Mouse (Mus musculus) myocyte (in vitro differentiated cells): Measurements from ENCODE around the gene Ttbk1. TPM values are rescaled to one million over a fixed set of nuclear protein-coding genes. Genes with fewer than 3 reads are reported as not detected.

Experiments
- H3K27me3 ChIP-seq: one replicate; pipeline ENCODE4 v1.6.1; 2011; ENCODE audit not compliant: control insufficient read depth, insufficient read depth, insufficient read length
- H3K36me3 ChIP-seq: one replicate; pipeline ENCODE4 v1.6.1; 2011; ENCODE audit not compliant: control insufficient read depth, insufficient read depth
- H3K4me2 ChIP-seq: one replicate; pipeline ENCODE4 v1.6.1; 2011; ENCODE audit warnings: low read depth, control low read depth
- H3K4me3 ChIP-seq: one replicate; pipeline ENCODE4 v1.5.1; 2011; ENCODE audit warnings: mild to moderate bottlenecking, control low read depth, moderate library complexity
- H3K79me2 ChIP-seq: one replicate; pipeline ENCODE4 v1.6.1; 2011; ENCODE audit not compliant: control insufficient read depth, insufficient read depth
- H3ac ChIP-seq: one replicate; pipeline ENCODE4 v1.6.1; 2011; ENCODE audit not compliant: control insufficient read depth, insufficient read length
- CEBPB ChIP-seq: IDR thresholded peaks from 2 replicates; pipeline ENCODE4 v1.6.1; 2011; ENCODE audit warnings: mild to moderate bottlenecking, moderate library complexity; ENCODE audit not compliant: poor library complexity, insufficient read depth, severe bottlenecking
- E2F4 ChIP-seq: IDR thresholded peaks from one replicate; pipeline ENCODE4 v1.6.1; 2011; ENCODE audit warnings: mild to moderate bottlenecking, control low read depth, moderate library complexity; ENCODE audit not compliant: insufficient read depth
- MAX ChIP-seq: IDR thresholded peaks from one replicate; pipeline ENCODE4 v1.6.1; 2011; ENCODE audit warnings: low read depth, mild to moderate bottlenecking, control low read depth
- MYOD1 ChIP-seq, 3 experiments: IDR thresholded peaks; one replicate each; pipeline ENCODE4 v1.6.1; 2011; ENCODE audit warnings: control low read depth in 2 of 3, low read depth in 2 of 3, mild to moderate bottlenecking in 2 of 3, moderate library complexity in 1 of 3; ENCODE audit not compliant: insufficient read length in 2 of 3, control insufficient read depth in 1 of 3
- MYOG ChIP-seq, 3 experiments: IDR thresholded peaks; one replicate each; pipeline ENCODE4 v1.6.1; 2011; ENCODE audit warnings: control low read depth in 2 of 3, low read depth in 2 of 3, mild to moderate bottlenecking in 2 of 3; ENCODE audit not compliant: insufficient read length in 2 of 3, control insufficient read depth in 1 of 3, insufficient read depth in 1 of 3
- POLR2A ChIP-seq: IDR thresholded peaks from one replicate; pipeline ENCODE4 v1.6.1; 2011; ENCODE audit warnings: low read depth, mild to moderate bottlenecking, control low read depth, moderate library complexity; ENCODE audit not compliant: insufficient read length
- POLR2AphosphoS2 ChIP-seq: IDR thresholded peaks from one replicate; pipeline ENCODE4 v1.6.1; 2011; ENCODE audit warnings: low read depth, control low read depth; ENCODE audit not compliant: insufficient read length
- REST ChIP-seq: IDR thresholded peaks from one replicate; pipeline ENCODE4 v1.6.1; 2011; ENCODE audit warnings: mild to moderate bottlenecking, control low read depth, moderate library complexity; ENCODE audit not compliant: insufficient read depth, insufficient read length
- SRF ChIP-seq: IDR thresholded peaks from one replicate; pipeline ENCODE4 v1.6.1; 2011; ENCODE audit warnings: low read depth; ENCODE audit not compliant: control insufficient read depth, insufficient read length
- TCF12 ChIP-seq: IDR thresholded peaks from one replicate; pipeline ENCODE4 v1.6.1; 2011; ENCODE audit warnings: mild to moderate bottlenecking, control low read depth; ENCODE audit not compliant: poor library complexity, insufficient read depth, severe bottlenecking
- TCF3 ChIP-seq: IDR thresholded peaks from one replicate; pipeline ENCODE4 v1.6.1; 2011; ENCODE audit warnings: low read depth, control low read depth; ENCODE audit not compliant: insufficient read length
- USF1 ChIP-seq: IDR thresholded peaks from one replicate; pipeline ENCODE4 v1.6.1; 2011; ENCODE audit warnings: low read depth, mild to moderate bottlenecking, control low read depth, moderate library complexity
- polyA plus RNA-seq: library from polyadenylated mRNA; unstranded; fragments of >200 nt; fragmentation: generic; extraction: Trizol; gene quantifications from one replicate; pipeline ENCODE4 v1.2.1, GENCODE M21; 2012; ENCODE audit warnings: missing spikeins

Gene Ttbk1
- polyA plus RNA-seq, 1 experiment = not detected

- no peak for TF ChIP-seq TCF12
- peak in 1 of 3 experiments; percentile 41 for TF ChIP-seq MYOG (IDR thresholded peaks at IDR 0.05; ENCODE audit: control insufficient read depth in 1 of 3, insufficient read depth in 1 of 3, insufficient read length in 2 of 3, low read depth in 2 of 3)
- H3K27me3 ChIP-seq = peaks cover 32% of the 10 kb centered on the region
These were observed 8.0 kb upstream of the Ttbk1 start for GRCm38 (mm10) chr17:46495486-46495885.

GRCm38 (mm10) chr17:46486995-46487394 is 480 bp downstream of the Ttbk1 start:
- H3ac ChIP-seq = no peak overlapping the region
- peaks cover 75% of the 10 kb centered on the region for H3K27me3 ChIP-seq
- TF ChIP-seq POLR2AphosphoS2 (no peak), REST (no peak), MYOD1 (IDR thresholded peaks at IDR 0.05; ENCODE audit: control insufficient read depth in 1 of 3, insufficient read length in 2 of 3, low read depth in 2 of 3) (no peak), USF1 (no peak), CEBPB (no peak), MYOG (IDR thresholded peaks at IDR 0.05; ENCODE audit: control insufficient read depth in 1 of 3, insufficient read depth in 1 of 3, insufficient read length in 2 of 3, low read depth in 2 of 3) (no peak)
- no peaks in the 10 kb centered on the region for H3K36me3 ChIP-seq
- H3K79me2 ChIP-seq = no peaks in the 10 kb centered on the region
- no peak overlapping the region for H3K4me2 ChIP-seq
- H3K4me3 ChIP-seq = no peak overlapping the region

More at GRCm38 (mm10) chr17:46495486-46495885, 8.0 kb upstream of the Ttbk1 start:
- no peaks in the 10 kb centered on the region for H3K79me2 ChIP-seq
- H3ac ChIP-seq = no peak overlapping the region
- no peak overlapping the region for H3K4me3 ChIP-seq
- no peak overlapping the region for H3K4me2 ChIP-seq
- no peaks in the 10 kb centered on the region for H3K36me3 ChIP-seq

- H3K79me2 ChIP-seq = no peaks in the 10 kb centered on the region
- no peak overlapping the region for H3K4me3 ChIP-seq
- no peak for TF ChIP-seq MYOD1 (IDR thresholded peaks at IDR 0.05; ENCODE audit: control insufficient read depth in 1 of 3, insufficient read length in 2 of 3, low read depth in 2 of 3)
- no peak for TF ChIP-seq MYOG (IDR thresholded peaks at IDR 0.05; ENCODE audit: control insufficient read depth in 1 of 3, insufficient read depth in 1 of 3, insufficient read length in 2 of 3, low read depth in 2 of 3)
- no peak for TF ChIP-seq POLR2A
- TF ChIP-seq TCF12 = no peak
- TF ChIP-seq REST = no peak
- no peak for TF ChIP-seq MAX
- TF ChIP-seq POLR2AphosphoS2 = no peak
- TF ChIP-seq USF1 = no peak
- no peak for TF ChIP-seq SRF
- no peak for TF ChIP-seq CEBPB
- TF ChIP-seq TCF3 = no peak
- TF ChIP-seq E2F4 = no peak
- H3K27me3 ChIP-seq = peaks cover 81% of the 10 kb centered on the region
- no peak overlapping the region for H3ac ChIP-seq
- no peak overlapping the region for H3K4me2 ChIP-seq
- no peaks in the 10 kb centered on the region for H3K36me3 ChIP-seq
These were observed 3.0 kb downstream of the Ttbk1 start for GRCm38 (mm10) chr17:46484461-46484875.

GRCm38 (mm10) chr17:46484021-46484431 is 3.4 kb downstream of the Ttbk1 start:
- TF ChIP-seq TCF3 (no peak), MYOD1 (IDR thresholded peaks at IDR 0.05; ENCODE audit: control insufficient read depth in 1 of 3, insufficient read length in 2 of 3, low read depth in 2 of 3) (no peak), E2F4 (no peak), CEBPB (no peak), POLR2AphosphoS2 (no peak), MYOG (IDR thresholded peaks at IDR 0.05; ENCODE audit: control insufficient read depth in 1 of 3, insufficient read depth in 1 of 3, insufficient read length in 2 of 3, low read depth in 2 of 3) (no peak), SRF (no peak), REST (no peak), TCF12 (no peak), POLR2A (no peak), MAX (no peak), USF1 (no peak)

GRCm38 (mm10) chr17:46483561-46484001 is 3.9 kb downstream of the Ttbk1 start:
- Histone ChIP-seq H3K4me2 (no peak overlapping the region), H3K36me3 (no peaks in the 10 kb centered on the region), H3K4me3 (no peak overlapping the region), H3K79me2 (no peaks in the 10 kb centered on the region), H3K27me3 (peaks cover 86% of the 10 kb centered on the region), H3ac (no peak overlapping the region)
- no peak for TF ChIP-seq POLR2A
- no peak for TF ChIP-seq USF1
- no peak for TF ChIP-seq E2F4
- no peak for TF ChIP-seq TCF3
- TF ChIP-seq SRF = no peak
- no peak for TF ChIP-seq CEBPB
- TF ChIP-seq REST = no peak
- TF ChIP-seq TCF12 = no peak
- no peak for TF ChIP-seq POLR2AphosphoS2
- no peak for TF ChIP-seq MYOG (IDR thresholded peaks at IDR 0.05; ENCODE audit: control insufficient read depth in 1 of 3, insufficient read depth in 1 of 3, insufficient read length in 2 of 3, low read depth in 2 of 3)
- TF ChIP-seq MYOD1 (IDR thresholded peaks at IDR 0.05; ENCODE audit: control insufficient read depth in 1 of 3, insufficient read length in 2 of 3, low read depth in 2 of 3) = no peak
- TF ChIP-seq MAX = no peak

More at GRCm38 (mm10) chr17:46484021-46484431, 3.4 kb downstream of the Ttbk1 start:
- Histone ChIP-seq H3K4me3 (no peak overlapping the region), H3K4me2 (no peak overlapping the region), H3K79me2 (no peaks in the 10 kb centered on the region), H3ac (no peak overlapping the region), H3K27me3 (peaks cover 82% of the 10 kb centered on the region), H3K36me3 (no peaks in the 10 kb centered on the region)
